Mouse (Mus musculus): Measurements from ENCODE around the gene Csf2rb2.

GRCm38 (mm10) chr15:78309865-78310264, 4.3 kb upstream of the Csf2rb2 start:
- TF ChIP-seq CHD2 (IDR thresholded peaks at IDR 0.05; ENCODE audit: low read depth, low read length), result no peak
- TF ChIP-seq HCFC1 (IDR thresholded peaks at IDR 0.05; ENCODE audit: borderline replicate concordance, insufficient read depth, low read length), result no peak
- no peak for TF ChIP-seq ZC3H11A (IDR thresholded peaks at IDR 0.05; ENCODE audit: borderline replicate concordance, low read depth, low read length)
- TF ChIP-seq MAFK (IDR thresholded peaks at IDR 0.05; ENCODE audit: insufficient read depth, low read depth, low read length), result no peak
- TF ChIP-seq ZNF384 (IDR thresholded peaks at IDR 0.05; ENCODE audit: low read depth, low read length), result no peak
